Mouse (Mus musculus): ENCODE results near the gene Dpf3.

The Dpf3 gene

DNA sequence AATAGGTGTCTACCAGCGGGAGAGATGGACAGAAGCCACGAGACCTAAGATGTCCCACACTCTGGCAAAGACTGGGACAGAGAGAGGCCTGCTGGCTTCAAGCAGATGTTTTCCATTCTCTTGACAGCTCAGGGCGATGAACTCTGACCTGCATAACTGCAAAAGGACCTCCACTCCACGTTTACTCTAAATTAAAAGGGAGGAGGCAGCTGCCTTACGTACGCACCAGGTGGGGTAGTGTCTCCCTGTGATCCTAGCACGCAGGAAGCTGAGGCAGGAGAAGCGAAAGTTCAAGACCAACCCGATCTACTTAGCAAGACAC is 8.4 kb upstream of the Dpf3 start:
- no peak for DNase-seq

DNA sequence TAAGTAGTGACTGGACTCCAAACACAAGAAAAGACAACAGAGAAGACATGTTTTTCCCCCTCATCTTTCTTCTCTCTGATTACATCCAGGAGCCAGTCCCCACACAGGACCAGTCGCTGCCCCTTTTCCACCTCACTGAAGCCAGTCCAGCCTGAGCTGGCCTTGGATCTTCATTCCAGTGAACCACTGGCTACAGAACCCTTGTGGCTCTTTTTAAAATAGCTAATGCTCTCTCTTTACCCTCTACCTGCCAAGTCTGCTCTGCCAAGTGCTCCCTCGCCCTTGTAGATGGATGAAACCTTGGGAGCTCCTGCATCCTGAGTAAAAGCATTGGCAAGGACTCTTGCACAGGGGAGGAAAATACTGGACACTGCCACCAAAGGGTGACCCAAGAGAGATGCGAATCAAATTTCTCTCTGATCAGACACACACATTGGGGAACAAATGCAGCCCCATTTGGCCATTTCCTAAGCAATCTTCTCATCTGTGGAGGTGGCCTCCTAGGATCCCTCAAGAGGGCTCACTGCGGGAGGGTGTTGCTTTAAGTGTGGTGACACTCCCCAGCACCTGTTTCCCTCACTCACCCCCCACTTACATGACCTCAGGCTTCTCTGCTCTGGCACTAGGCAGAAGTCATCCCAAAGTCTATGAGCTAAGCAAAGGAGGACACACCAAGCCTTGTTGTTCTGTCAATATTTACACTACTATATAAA is 7.9 kb upstream of the Dpf3 start:
- DNase-seq, result no peak

DNA sequence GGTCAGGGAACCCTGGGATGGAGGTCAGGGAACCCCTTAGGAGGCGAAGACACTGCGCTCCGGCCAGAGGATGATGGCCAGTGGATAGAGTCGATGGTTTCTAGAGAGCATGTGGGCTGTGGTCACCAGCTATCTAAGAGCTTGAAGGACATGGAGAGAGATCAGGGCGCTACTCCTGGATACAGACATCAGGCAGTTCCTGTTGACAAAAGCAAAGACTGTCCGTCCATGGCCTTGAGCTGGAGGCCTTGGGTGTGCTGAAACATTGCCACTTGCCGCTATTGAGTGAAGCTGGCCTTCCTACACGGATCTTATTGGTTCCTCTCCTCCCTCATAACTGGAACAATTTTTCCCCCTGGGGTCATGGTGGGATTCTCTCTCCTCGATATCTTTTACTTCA is 6.7 kb upstream of the Dpf3 start:
- DNase-seq, result no peak

DNA sequence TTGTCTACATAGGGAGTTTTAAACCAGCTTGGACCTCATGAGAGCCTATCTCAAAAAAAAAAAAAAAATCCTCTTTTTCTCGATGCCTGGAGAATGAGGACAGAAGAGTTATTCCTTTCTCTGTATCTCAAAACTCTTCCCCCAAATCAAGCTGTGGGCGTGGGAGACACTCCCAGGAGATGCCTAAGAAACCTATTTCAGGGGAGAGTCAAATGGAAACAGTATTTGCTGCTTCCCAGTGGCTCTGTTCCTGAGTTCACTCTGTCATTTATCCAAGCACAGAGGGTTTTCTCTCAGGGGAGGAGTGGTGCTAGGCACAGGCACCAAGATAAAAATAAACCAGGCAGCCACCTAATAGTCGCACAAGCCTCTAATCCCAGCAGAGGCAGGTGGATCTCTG is 5.3 kb upstream of the Dpf3 start:
- DNase-seq, result no peak

DNA sequence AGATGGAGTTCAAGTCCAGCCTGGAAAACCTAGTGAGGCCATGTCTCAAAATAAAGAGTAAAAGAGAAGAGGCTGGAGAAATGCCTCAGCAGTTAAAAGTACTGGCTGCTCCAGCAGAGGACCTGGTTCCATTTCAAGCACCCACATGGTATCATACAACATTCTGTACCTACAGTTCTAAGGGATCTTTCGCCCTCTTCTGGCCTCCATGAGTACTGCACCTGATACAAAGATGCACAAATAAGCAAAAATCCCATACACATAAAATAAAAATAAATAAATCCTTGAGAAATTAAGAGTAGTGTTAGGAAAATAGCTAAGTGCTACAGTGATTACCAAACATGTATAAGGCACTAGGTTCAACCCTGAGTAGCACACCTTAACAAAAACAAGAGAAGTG is 4.1 kb upstream of the Dpf3 start:
- peak in 1 of 2 experiments; percentile 51 for DNase-seq

DNA sequence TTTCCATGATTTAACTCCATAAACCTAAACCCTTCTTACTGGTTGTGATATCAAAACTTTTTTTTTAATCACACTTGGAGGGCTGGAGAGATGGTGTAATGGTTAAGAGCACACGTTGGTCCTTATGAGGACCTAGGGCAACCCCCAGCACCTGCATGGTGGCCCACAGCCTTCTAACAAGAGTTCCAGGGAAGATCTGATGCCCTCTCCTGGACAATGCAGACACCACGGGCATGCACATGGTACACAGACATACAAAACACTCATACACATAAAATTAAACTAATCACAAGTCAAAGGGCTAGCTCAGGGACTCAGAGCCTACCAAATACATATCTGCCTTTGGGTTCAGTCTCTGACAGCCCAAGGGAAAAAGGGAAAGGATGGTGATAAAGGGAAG is 2.2 kb upstream of the Dpf3 start:
- peak in 1 of 2 experiments; percentile 26 for DNase-seq

DNA sequence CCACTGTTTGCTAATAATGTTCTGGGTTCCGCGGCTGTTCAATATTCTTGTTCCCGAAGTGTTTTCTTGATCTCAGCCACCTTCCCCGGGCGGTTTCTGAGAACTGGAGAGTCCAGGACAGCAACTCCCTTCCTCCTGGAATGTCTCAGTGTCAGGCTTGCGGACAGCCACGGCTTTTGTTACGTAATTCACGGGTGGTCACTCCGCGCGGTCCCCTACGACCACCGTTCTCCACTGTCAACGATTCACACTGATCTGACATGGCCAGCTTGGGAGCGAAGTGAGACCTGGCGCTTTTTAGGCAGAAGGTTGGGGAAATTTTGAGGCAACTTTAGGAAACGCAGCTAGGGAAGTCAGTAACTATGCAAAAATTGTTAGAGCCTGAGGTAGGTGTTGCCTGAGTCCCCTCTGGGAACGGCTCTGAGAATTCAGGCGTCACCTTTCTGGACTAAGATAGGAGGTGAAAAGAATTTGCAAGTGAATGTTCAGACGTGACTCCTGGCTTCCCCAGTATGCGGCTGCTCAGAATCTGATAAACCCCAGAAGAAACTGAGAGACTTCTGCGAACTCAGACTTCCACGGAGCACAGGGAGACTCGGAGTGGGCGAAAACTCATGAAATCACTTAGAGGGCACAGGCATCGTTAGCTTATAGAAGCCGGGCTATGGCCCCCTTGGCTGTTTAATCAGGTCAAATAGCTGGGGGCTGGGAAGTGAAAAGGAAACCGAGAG is 860 bp upstream of the Dpf3 start:
- DNase-seq, result peak; percentile 39 to 58

DNA sequence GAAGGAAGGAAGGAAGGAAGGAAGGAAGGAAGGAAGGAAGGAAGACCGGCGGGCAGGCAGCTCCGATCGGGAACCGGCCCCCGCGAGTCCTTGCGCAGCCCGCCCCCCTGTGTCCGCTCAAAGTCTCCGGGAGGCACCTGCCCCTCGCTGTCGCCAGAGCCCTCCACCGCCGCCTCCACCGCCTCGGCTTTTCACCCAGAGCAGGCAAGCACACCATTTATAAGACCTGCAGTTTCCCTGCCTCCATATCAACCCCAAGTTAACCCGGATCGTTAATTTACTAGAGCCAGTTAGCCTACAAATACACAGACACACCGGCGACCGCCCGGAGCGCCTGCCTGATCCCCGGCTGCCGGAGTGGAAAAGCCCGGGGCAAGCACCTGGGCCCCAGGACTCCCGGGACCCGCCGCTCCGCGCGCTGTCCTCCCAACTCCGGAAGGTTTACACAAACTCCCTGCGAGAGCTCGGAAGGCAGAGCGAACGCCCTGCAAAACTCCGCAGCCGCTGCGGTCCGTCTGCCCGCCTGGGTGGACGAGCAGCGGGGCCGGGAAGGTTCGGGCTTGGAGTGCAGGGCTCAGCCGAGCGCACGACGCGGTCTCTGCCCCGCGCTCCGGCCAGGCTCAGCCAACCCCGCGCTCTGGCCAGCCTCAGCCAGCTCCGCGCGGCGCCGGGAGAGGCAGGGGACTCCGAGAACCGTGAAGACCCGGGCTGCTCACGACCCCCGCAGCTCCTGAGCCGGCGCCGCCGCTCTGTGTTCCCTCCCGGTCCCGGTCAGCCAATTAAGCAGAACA is 650 bp downstream of the Dpf3 start:
- peak; percentile 73 to 75 for DNase-seq

DNA sequence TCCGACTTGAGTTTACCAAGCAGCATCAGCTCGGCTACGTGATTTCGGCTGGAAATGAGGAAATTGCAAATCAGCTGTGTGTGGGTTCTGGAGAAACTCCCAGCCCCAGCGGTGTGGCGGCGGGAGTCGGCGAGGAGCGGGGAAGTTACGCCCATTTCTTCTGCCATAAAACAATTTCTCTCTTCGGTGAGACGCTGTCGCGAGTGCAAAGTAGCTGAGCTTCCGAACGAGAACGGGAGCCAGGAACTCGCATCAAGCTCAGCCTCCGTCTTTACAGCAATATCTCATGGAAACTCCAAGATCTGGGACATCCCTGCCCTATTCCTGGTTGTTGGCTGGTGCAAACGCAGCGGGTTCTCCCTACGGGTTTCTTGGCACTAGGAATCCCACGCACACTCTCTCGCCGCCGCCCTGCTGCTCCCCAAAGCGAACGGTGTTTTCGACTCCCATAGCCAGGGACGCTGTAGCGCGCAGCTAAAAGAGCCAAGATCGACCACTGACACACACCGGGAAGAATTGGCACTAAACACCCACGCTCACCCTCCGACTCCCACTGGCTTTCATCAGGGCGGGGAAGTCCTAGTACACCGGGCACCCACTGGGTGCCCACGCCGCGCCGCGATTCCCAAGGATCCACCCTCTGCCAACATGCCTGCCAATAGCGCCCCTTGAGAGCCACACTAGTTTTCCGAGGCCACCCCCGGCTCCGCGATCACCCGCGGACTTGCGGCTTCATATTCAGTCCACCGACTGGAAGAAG is 1.4 kb downstream of the Dpf3 start:
- peak; percentile 71 to 74 for DNase-seq

DNA sequence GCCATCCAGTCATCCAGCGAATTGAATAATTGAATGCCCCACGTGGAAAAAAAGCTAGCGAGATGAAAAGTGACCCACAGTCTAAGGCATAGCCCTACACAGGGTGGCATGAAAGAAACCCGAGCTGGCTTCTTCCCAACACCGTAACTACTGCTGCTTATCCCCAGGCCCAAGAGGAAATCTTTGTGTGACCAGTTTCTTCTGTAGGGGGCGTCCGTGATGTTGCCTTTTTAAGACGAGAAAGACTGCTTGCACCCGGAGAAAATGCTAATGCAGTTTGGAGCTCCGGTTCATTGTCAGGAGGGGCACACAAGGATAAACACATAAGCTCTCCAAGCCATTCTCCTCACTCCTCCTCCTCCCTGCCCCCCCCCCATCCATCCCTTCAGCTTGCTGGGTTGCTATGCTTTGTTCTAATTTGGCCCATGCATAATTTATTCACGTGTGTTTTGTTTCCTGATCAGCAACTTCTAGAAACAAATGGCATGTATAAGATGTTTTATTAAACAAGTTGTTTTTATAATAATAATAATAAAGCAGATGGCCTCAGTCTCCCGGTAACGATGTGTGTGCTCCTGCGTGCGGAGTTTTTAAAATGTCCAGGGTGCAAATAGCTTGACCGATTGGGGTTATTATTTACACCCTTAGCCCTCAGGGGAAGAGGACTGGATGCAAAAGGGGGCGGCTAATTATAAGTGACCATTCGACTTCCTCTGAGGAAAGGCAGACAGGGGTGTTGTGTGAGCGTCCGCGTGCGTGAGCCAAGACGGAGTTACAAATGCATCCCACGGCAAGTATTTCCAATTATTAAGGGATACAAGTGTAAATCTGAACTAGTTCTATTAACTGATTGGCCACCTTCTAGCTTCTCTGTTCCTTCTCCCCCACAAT is 2.4 kb downstream of the Dpf3 start:
- peak; percentile 63 to 70 for DNase-seq

DNA sequence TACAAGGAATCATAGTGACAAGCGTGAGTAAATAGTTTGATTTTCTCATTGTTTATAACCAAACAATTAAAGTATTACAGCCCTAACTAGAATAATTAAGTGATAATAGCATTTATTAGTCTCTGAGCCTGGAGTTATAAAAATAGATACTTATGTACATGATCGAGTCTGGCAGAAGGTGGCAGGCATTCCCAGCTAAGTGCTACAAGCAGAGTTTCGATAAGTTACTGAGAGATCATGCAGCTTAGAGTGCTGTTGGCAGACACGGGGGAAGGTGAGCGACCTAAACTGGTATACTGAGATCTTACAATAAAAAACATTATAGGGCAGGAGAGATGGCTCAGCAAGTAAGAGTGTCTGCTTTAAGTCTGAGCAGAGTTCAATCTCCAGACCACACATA is 3.9 kb downstream of the Dpf3 start:
- no peak for DNase-seq

DNA sequence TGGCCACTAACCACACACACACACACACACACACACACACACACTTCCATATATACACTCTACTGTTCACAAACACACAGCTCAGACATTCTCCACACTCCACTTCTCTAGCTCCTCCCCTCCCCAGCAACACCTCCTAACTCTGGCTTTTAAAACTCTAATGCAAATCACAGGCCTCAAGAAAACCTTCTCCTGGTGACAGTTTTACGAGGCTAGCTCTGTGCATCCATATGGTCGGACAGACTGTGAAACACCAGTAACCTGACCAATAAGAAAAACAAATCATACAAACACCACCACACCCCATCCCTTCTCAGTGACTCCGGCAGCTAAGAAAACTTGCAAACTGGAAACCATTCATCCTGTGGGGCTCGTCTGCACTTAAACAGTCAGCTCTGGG is 6.1 kb downstream of the Dpf3 start:
- no peak for DNase-seq

DNA sequence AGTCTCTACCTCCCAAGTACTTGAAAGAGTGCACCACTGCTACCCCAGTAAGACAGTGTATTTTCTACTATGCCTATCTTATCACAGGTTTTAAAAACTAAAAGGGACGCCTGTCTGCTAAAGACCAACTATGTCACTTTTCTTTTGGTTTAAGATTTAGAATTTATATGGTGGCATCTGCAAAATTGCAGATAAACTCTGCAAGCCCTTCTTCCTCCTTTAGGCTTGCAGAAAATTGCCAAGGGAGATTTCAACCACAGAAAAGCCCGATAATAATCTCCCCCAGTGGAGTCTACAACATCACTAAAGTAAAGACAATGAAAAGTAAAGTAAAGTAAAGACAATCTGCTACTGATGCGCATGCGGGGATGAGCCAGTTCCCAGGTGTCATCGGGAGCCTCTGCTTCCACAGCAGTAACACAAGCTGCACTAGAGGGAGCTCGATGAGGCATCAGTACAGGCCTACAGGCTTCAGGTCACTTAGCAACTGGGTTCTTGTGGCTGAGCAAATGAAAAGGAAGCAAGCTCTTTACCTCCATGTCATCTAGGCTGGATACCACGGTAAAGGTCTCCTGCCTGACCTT is 7.6 kb downstream of the Dpf3 start:
- no peak for DNase-seq

DNA sequence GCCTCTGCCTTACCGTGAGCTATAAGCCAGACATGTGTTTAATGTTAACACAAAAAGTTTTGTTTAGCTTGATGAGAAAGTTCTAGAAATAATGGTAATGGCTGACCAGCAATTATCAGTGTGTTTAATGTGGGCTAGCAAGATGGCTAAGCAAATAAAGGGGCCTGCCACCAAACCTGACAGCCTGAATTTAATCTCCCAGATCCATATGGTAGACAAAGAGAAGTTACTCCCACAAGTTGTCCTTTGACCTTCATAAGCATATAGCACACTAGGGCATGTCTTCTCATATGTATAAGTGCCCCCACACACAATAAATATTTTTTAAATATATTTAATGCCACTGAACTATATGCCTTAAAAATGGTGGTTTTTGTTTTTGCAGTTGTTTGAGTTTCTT is 8.4 kb downstream of the Dpf3 start:
- no peak for DNase-seq

DNA sequence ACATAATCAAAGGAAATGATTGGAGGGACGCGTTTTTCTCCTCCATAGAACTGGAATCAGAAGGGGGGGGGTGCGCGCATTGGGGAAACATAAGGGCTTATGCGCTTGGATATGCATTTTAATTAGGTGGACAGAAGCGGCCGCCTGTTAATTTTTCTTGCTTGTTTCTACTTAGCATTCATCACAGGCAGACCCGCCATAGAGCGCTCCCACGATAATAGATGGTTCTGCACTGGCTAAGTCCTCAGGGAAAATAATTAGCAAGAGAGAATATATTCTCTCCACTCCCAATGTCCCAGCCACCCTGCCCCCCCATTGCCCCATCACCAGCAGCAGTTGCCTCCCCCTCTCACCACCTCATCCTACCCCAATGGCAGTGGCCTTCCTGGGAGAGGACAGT is 11.2 kb downstream of the Dpf3 start:
- DNase-seq, result no peak

DNA sequence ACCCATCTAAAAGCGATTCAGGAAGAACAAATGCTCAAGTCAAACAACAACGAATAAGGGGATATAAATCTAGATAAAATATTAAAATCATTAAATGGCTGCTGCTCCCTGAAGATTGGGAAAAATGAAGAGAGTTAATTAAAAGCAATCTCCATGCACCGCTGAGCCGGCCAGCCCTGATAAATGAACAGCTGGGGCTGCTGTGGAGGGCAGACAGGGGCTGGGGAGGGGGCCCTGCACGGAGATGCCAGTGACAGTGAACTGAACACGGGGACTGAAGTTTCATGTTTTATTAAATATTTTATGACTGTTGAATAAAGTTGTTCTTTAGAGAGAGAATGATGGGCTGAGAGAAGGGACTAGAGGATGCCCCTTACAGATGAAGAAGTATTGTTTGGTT is 12.1 kb downstream of the Dpf3 start:
- no peak for DNase-seq

DNA sequence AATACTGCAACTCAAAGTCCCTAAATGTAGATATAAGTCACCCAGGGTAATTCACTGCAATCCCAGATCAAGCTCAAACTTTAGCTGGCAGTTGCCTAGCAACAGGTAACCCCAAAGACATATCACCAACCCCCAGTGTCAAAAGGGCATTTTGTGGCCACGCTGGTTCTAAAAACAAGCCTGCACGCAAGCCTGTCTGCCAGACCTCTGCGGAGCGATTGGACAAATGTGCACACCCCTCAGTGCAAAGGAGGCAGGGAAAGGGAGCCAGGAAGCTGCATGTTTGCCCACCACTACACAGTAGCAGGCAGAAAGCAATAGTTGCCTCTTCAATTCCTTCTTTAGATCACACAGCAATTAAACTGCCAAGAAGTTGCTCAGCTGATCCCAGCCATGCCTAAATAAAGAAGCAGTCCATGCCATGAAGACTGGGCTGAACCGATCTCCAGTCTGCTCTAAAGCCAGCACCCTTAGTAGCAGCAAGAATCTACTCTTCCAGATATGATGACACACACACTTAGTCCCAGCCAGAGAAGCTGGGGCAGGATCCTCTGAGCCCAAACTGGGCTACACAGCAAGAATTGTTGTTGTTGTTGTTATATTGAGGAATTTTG is 13.4 kb downstream of the Dpf3 start:
- no peak for DNase-seq

DNA sequence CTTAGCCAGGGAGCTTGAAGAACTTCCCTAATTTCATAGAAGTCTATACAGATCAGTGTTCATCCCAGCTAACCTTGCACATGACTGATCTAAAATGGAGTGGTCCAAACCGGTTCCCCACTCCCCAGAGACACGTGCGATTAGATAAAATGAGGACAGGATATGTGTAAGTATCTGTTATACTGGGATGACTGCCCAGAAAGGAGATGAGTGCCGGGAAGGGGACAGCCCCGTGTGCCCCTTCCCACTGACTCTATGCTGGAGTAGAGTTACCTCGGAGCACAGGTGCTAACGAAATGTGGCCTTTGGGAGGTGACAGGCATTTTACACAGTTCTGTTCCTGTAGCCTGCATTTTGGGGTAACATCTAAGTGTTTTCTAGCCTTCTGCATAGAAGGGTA is 15.8 kb downstream of the Dpf3 start:
- DNase-seq, result no peak

DNA sequence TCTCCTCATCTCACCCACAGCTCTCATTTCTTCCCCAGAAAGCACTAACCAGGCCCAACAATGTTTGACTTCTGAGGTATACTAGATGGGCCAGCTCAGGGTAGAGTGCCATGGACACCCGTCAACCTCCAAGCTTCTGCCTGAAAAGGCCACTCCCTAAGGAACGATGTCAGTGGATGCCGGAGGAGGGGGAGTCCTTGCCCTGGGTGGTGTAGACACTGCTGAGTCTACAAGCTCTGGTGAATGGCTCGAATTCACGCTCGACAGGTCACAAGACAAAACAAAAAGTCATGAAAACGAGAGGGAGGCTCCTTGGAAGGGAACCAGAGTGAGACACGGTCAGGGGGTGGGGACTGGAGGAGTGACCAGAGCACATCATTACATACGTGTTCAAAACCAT is 17.4 kb downstream of the Dpf3 start:
- no peak for DNase-seq

DNA sequence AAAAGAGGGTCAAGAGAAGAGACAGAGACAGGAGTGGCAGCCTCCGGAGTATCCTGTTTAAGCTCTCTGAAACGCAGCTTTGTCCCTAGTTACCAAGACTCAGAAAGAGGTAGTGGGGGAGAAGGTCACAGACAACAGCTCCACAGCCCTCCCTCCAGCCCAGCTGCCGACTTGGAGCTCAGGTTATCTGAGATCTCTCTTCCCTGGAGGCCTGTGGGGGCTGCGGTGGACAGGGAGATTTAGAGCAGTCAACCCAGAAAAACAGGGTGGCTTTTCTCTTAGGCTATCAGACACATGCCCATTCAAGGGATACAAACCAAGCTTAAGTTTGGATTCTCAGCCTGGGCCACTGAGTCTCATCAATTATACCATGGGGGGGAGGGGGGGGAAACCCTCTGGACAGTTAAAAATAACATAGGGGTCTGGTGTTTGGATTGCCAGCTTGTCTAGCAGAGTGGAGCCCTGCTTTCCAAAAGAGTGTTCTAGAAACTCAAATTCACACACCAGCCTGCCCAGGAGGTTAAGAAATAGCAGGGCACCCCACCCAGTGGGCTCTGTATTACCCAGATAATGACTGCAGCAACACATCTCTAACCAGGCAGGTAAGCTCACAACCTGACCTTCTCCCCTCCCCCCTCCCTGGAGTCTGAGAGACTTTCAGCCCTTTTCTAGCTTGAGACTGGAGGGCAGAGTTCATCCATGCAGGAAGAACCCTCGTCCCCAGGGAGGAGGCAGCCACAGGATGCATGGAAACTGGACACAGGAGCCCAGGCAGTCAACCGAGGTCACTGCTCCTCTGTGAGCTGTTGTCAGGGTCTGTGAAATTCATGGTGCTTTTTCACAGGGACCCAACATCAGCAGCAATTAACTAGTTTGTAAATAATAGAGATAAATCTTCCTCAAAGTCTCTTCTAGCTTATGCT is 20.7 kb downstream of the Dpf3 start:
- DNase-seq, result no peak

Data from cerebellum, postnatal 10 days (tissue).